Mouse (Mus musculus) liver, embryonic 11.5 days (tissue): ENCODE data around the gene Kcnh3. TPM values are rescaled to one million over a fixed set of nuclear protein-coding genes. Genes with fewer than 3 reads are reported as not detected.
"Not testable (repeated sequence)": the region's sequence is repeated elsewhere in the genome, so short reads cannot be mapped to it uniquely, and the experiment has no call there.

Source experiments
- ATAC-seq: fragments of 200-750 bp; cut with Nextera tagmentation; replicated peaks from 2 replicates; pipeline ENCODE4 v1.8.0; 2017; ENCODE audit warnings: moderate number of reproducible peaks, mild to moderate bottlenecking, moderate TSS enrichment, moderate library complexity; ENCODE audit not compliant: low FRiP score
- DNase-seq: peaks from one replicate; pipeline ENCODE4 v3.0.0-alpha.2; 2017; ENCODE audit warnings: low spot score
- H3K27ac ChIP-seq: fragments of 300-500 bp; sonication (generic); 2 replicates; pipeline ENCODE4 v1.5.1; 2014; ENCODE audit warnings: mild to moderate bottlenecking, low read depth, low read length, control low read depth
- H3K27me3 ChIP-seq: fragments of 300-500 bp; sonication (generic); replicated peaks from 2 replicates; pipeline ENCODE4 v1.6.1; 2014; ENCODE audit warnings: low read length, mixed read lengths; ENCODE audit not compliant: control insufficient read depth, insufficient read depth
- H3K36me3 ChIP-seq: fragments of 300-500 bp; sonication (generic); 2 replicates; pipeline ENCODE4 v1.6.1; 2014; ENCODE audit warnings: mild to moderate bottlenecking, low read length, moderate library complexity, mixed read lengths; ENCODE audit not compliant: control insufficient read depth, insufficient read depth
- H3K4me1 ChIP-seq: fragments of 300-500 bp; sonication (generic); replicated peaks from 2 replicates; pipeline ENCODE4 v1.6.1; 2014; ENCODE audit warnings: low read length, mixed read lengths; ENCODE audit not compliant: control insufficient read depth, insufficient read depth
- H3K4me2 ChIP-seq: fragments of 300-500 bp; sonication (generic); 2 replicates; pipeline ENCODE4 v1.6.1; 2014; ENCODE audit warnings: mild to moderate bottlenecking, control low read depth, moderate library complexity
- H3K4me3 ChIP-seq: fragments of 300-500 bp; sonication (generic); 2 replicates; pipeline ENCODE4 v1.5.1; 2014; ENCODE audit warnings: low read depth, low read length, control low read depth
- H3K9ac ChIP-seq: fragments of 300-500 bp; sonication (generic); 2 replicates; pipeline ENCODE4 v1.6.1; 2014; ENCODE audit warnings: low read depth, low read length, control low read depth
- H3K9me3 ChIP-seq: fragments of 300-500 bp; sonication (generic); 2 replicates; pipeline ENCODE4 v1.6.1; 2016; ENCODE audit warnings: low read length, inconsistent platforms, mixed read lengths; ENCODE audit not compliant: control insufficient read depth
- WGBS: fragments of 180-500 bp; shearing (Covaris S2); extraction: QIAGEN DNeasy Blood & Tissue Kit; methylation state at CpG from one replicate; pipeline ENCODE4 v1.1.7; 2014; 5-methylcytosine and 5-hydroxymethylcytosine counted together
- polyA plus RNA-seq: library from polyadenylated mRNA; unstranded; fragments of >200 nt; fragmentation: Nextera tagmentation; extraction: Ambion mirVana; gene quantifications from 2 replicates; pipeline ENCODE4 v1.2.1, GENCODE M21; 2014

Gene Kcnh3
- polyA plus RNA-seq, 1 experiment from 2014 or later, result 0.15 TPM

DNA sequence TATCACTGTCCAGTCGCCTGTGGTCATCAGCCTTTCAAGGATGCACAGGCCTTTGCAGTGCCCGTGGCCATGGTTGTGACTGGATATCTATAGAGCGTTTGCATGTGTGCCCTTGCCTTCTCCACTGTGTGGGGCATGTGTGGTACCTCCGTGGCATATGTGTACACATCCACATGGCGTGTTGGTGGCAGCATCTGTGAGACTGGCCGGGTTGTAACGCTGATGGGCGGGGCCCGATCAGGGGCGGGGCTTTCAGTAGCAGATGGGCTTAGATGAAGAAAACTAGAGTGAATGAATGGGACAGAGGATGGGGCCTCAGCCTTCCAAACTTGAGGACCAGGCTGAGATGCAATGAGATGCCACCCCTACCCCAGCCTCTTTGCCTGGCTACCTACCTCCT is 7.3 kb downstream of the Kcnh3 start:
- no peak overlapping the region for H3K4me3 ChIP-seq
- DNase-seq (no peak), ATAC-seq (no peak)
- H3K27ac ChIP-seq, result no peak overlapping the region
- H3K4me1 ChIP-seq, result peaks cover 2% of the 10 kb centered on the region; the same call in 1 of the 2 replicates
- no peaks in the 10 kb centered on the region for H3K36me3 ChIP-seq
- no peaks in the 10 kb centered on the region for H3K9me3 ChIP-seq
- WGBS, result 56% methylated on average over 10 of the region's 10 CpGs
- H3K9ac ChIP-seq, result no peak overlapping the region
- H3K27me3 ChIP-seq, result peaks cover 60% of the 10 kb centered on the region
- H3K4me2 ChIP-seq, result no peak overlapping the region

DNA sequence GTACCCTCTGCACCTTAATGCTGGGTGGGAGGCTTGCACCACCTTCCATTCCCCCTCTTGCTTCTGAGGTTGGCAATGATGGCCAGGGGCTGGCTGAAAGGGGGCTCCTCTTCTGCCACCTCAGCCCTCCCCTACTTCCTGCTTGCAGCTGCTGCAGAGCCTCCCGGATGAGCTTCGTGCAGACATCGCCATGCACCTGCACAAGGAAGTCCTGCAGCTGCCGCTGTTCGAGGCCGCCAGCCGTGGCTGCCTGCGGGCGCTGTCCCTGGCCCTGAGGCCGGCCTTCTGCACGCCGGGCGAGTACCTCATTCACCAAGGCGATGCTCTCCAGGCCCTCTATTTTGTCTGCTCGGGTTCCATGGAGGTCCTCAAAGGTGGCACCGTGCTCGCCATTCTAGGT is 9.1 kb downstream of the Kcnh3 start:
- WGBS, result 58% methylated on average over 17 of the region's 17 CpGs
- no peak overlapping the region for H3K4me3 ChIP-seq
- H3K4me1 ChIP-seq, result peaks cover 2% of the 10 kb centered on the region; the same call in 1 of the 2 replicates
- H3K36me3 ChIP-seq, result no peaks in the 10 kb centered on the region
- H3K27ac ChIP-seq, result no peak overlapping the region
- H3K27me3 ChIP-seq, result peaks cover 43% of the 10 kb centered on the region
- ATAC-seq (no peak), DNase-seq (no peak)
- H3K9me3 ChIP-seq, result no peaks in the 10 kb centered on the region
- no peak overlapping the region for H3K9ac ChIP-seq
- no peak overlapping the region for H3K4me2 ChIP-seq

DNA sequence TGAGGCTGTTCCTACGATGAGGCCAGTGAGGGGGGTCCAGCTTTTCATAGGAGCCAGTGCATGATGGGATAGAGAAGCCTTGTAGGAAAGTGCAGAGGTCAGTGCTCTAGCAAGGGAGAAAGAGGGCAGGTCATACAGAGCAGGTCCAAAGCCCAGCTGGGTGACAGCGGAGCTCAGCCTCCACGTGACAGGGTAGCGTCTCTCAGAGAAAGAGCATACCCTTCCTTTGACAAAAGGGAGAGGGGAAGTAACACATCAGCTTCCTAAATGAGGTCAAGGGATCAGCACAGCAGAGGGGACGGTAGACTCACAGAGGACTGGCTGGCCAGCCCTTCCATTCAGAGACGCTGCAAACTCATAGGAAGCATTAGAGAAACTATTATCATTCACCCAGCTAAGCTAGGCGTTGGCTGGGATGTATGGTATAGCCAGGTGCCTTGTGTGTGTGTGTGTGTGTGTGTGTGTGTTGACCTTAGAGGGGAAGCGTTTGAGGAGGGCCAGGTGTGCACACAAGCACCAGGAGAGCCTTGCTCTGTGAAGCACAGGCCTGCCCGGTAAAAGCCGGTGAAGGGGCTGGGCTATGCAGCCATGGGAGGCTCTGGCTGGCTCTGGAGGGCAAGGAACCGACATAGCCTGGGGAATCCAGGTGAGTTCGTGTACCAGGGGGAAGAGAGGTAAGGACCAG is 9.8 kb downstream of the Kcnh3 start:
- 0 out of 2 replicates have a peak, but pooled peaks have one; percentile 36 for ATAC-seq
- H3K9ac ChIP-seq, result no peak overlapping the region
- H3K27ac ChIP-seq, result no peak overlapping the region
- H3K27me3 ChIP-seq, result peaks cover 37% of the 10 kb centered on the region
- H3K36me3 ChIP-seq, result no peaks in the 10 kb centered on the region
- H3K4me3 ChIP-seq, result no peak overlapping the region
- 49% methylated on average over 12 of the region's 12 CpGs for WGBS
- no peak for DNase-seq
- peaks cover 2% of the 10 kb centered on the region; the same call in 1 of the 2 replicates for H3K4me1 ChIP-seq
- no peaks in the 10 kb centered on the region for H3K9me3 ChIP-seq
- H3K4me2 ChIP-seq, result no peak overlapping the region

DNA sequence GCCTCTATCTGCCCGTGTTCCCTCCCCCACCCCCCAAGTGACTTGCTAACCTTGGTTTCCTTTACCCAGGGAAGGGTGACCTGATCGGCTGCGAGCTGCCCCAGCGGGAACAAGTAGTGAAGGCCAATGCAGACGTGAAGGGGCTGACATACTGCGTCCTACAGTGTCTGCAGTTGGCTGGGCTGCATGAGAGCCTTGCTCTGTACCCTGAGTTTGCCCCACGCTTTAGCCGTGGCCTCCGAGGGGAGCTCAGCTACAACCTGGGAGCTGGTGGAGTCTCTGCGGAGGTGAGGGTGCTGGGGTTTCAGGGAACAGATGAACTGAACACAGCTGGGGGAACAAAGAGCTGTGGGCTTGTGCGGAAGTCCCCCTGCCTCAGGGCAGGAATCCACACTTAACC is 13.3 kb downstream of the Kcnh3 start:
- H3K36me3 ChIP-seq, result no peaks in the 10 kb centered on the region; the same call in 1 of the 2 replicates
- ATAC-seq (no peak), DNase-seq (no peak)
- no peak overlapping the region for H3K9ac ChIP-seq
- 56% methylated on average over 11 of the region's 11 CpGs for WGBS
- no peak overlapping the region for H3K4me2 ChIP-seq
- no peak overlapping the region for H3K27ac ChIP-seq
- no peaks in the 10 kb centered on the region for H3K9me3 ChIP-seq
- peaks cover 7% of the 10 kb centered on the region for H3K27me3 ChIP-seq
- no peak overlapping the region for H3K4me3 ChIP-seq
- H3K4me1 ChIP-seq, result peaks cover 2% of the 10 kb centered on the region; the same call in 1 of the 2 replicates

DNA sequence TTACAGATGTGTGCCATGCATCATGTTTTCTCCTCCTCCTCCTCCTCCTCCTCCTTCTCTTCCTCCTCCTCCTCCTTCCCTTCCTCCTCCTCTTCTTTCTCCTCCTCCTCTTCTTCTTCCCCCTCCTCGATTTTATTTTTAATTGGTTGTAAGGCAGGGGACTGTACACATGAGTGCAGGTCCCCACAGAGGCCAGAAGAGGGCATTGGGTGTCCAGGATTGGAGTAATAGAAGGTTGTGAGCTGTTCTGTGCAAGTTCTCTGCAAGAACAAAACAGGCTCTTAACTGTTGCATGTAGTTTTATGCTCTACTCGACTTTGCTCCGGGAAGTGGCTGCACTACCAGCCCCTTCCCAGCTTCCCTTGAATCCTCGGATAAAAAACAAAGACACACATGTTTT is 15.5 kb downstream of the Kcnh3 start:
- H3K4me2 ChIP-seq, result no peak overlapping the region
- H3K9me3 ChIP-seq, result no peaks in the 10 kb centered on the region
- no peak for ATAC-seq
- WGBS, result 69% methylated on average over 4 of the region's 4 CpGs
- H3K27ac ChIP-seq, result no peak overlapping the region
- no peak overlapping the region for H3K4me3 ChIP-seq
- DNase-seq, result no peak
- H3K9ac ChIP-seq, result no peak overlapping the region
- H3K4me1 ChIP-seq, result no peaks in the 10 kb centered on the region
- H3K36me3 ChIP-seq, result peaks cover 12% of the 10 kb centered on the region; the same call in 1 of the 2 replicates
- no peaks in the 10 kb centered on the region for H3K27me3 ChIP-seq

DNA sequence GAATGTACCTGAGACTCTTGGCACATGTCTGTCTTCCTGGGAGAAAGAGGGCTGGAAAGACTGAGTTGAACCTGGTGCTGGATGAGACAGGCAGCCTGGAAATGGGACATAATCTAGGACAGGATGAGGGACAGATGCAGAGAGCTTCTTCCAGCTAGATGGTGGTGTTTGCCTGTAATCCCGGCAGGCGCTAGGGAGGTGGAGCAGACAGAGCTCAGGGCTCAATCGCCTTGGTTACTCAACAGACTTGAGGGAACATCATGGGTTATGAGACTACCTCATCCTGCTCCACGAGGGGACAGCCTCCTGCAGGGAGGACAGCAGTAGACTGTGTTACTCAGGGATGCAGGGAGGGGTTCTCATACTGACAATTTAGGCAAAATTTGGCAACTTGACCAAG is 16.6 kb downstream of the Kcnh3 start:
- Histone ChIP-seq H3K9me3 (no peaks in the 10 kb centered on the region), H3K4me3 (no peak overlapping the region), H3K4me1 (no peaks in the 10 kb centered on the region), H3K27me3 (no peaks in the 10 kb centered on the region), H3K9ac (no peak overlapping the region), H3K27ac (no peak overlapping the region), H3K36me3 (peaks cover 20% of the 10 kb centered on the region; the same call in 1 of the 2 replicates), H3K4me2 (no peak overlapping the region)
- DNase-seq (no peak), ATAC-seq (no peak)
- 73% methylated on average over 4 of the region's 4 CpGs for WGBS

DNA sequence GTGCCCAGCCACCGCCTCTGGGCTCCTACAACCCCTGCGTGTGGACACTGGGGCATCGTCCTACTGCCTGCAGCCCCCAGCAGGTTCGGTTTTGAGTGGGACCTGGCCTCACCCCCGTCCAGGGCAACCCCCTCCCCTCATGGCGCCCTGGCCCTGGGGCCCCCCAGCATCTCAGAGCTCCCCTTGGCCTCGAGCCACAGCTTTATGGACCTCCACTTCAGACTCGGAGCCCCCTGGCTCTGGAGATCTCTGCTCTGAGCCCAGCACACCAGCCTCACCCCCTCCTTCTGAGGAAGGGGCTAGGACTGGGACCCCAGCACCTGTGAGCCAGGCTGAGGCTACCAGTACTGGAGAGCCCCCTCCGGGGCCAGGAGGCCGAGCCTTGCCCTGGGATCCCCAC is 17.4 kb downstream of the Kcnh3 start:
- Histone ChIP-seq H3K27ac (no peak overlapping the region), H3K4me2 (no peak overlapping the region), H3K27me3 (no peaks in the 10 kb centered on the region), H3K9me3 (no peaks in the 10 kb centered on the region), H3K36me3 (peaks cover 20% of the 10 kb centered on the region; the same call in 1 of the 2 replicates), H3K4me1 (no peaks in the 10 kb centered on the region), H3K9ac (no peak overlapping the region), H3K4me3 (no peak overlapping the region)
- WGBS, result 89% methylated on average over 10 of the region's 10 CpGs
- DNase-seq, result no peak
- ATAC-seq, result no peak

DNA sequence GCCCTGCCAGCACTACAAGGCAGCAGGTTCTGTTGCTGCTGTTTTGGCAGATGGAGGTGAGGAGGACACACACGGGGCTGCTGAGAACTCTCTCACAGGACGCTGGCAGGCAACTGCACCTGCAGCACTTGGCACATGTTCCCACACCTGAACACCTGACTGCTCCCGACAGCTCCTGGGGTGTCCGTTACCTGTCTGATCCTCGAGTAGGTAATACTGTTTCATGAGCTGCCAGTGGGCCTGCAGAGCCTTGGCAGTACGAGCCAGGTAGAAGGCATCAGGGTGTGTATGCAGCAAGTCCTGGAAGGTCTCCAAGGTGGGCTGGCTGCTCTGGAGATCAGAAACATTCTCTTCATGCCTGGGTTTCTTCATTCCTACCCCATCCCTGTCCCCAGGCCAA is 22.1 kb downstream of the Kcnh3 start:
- not testable (repeated sequence) for H3K4me3 ChIP-seq, H3K27me3 ChIP-seq, H3K27ac ChIP-seq, H3K9ac ChIP-seq, DNase-seq, ATAC-seq, H3K4me1 ChIP-seq, H3K4me2 ChIP-seq, H3K9me3 ChIP-seq
- H3K36me3 ChIP-seq, result peaks cover 23% of the 10 kb centered on the region; the same call in 1 of the 2 replicates
- WGBS, result 89% methylated on average over 6 of the region's 6 CpGs

DNA sequence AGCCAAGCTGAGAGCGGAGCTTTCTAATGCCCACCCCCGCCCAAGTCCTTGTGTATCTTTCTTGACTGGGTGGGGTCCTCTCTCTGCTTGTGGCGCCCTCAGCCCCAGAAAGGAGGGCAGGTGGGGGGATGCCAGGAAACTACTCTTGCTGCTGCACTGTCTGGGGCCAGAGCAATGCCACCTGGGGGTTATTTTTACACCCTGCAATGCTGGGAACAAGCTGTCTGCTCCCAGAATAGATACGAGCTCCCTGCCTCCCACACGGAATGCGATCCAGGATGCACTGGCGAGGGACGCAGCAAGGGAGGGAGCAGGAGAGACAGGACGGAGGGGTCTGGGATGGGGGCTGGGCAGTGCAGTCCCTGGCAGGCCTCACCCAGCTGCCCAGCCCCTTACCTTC is 24.3 kb downstream of the Kcnh3 start:
- no peaks in the 10 kb centered on the region for H3K9me3 ChIP-seq
- no peak overlapping the region for H3K4me2 ChIP-seq
- no peak overlapping the region for H3K27ac ChIP-seq
- H3K9ac ChIP-seq, result no peak overlapping the region
- ATAC-seq, result no peak
- WGBS, result 81% methylated on average over 9 of the region's 9 CpGs
- DNase-seq, result no peak
- no peaks in the 10 kb centered on the region for H3K27me3 ChIP-seq
- peaks cover 11% of the 10 kb centered on the region for H3K4me1 ChIP-seq
- no peak overlapping the region for H3K4me3 ChIP-seq
- peaks cover 16% of the 10 kb centered on the region; the same call in 1 of the 2 replicates for H3K36me3 ChIP-seq
